Mouse (Mus musculus): Measurements from ENCODE around the gene Grap.

The Grap gene

DNA sequence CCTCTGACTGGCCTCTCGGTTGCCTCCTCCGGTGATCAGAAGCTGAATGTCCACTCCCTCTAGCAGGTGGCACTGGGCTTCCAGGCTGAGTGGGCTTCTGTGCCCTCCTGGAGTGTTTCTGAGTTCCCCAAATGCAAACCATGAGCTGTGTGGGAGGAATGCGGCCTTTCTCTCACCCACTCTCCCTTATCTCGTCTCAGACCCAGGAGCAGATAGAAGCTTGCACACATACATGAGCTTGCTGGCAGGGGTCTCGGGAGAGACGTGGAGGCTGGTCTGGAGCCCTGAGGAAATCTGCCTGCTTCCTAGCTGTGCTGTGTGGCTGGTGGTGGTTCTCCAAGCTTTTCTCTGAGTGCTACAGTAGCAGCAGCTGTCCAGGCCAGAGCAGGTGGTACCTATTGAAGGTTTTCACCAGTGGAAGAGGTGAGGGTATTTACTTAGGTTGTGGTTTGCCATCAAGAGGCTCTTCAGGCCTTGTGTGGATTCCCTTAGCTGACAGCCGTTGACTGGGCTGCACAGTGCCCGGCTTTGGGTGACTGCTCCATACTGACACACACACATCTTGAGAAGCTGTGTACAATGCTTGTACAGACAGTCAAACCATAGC, 32.2 kb downstream of the Grap start:
- no peak for DNase-seq

DNA sequence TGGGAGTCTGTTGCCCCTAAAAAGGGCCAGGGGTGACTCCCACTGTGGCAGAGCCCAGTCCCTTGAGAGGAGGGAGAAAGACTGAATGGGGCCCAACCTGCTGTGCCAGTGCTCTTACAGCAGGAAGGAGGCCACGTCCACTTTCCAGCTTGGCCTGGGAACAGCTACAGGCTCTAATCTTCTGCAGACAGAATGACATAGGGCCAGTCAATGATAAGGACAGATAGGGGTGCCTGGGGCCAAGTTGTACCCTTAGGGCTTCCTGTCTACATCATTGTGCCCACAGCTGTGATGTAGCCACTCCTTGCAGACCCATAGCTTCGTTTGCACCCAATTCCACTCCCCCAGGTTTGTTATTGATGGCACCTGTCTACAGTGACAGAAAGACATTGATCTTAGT, 33.1 kb downstream of the Grap start:
- no peak for DNase-seq

DNA sequence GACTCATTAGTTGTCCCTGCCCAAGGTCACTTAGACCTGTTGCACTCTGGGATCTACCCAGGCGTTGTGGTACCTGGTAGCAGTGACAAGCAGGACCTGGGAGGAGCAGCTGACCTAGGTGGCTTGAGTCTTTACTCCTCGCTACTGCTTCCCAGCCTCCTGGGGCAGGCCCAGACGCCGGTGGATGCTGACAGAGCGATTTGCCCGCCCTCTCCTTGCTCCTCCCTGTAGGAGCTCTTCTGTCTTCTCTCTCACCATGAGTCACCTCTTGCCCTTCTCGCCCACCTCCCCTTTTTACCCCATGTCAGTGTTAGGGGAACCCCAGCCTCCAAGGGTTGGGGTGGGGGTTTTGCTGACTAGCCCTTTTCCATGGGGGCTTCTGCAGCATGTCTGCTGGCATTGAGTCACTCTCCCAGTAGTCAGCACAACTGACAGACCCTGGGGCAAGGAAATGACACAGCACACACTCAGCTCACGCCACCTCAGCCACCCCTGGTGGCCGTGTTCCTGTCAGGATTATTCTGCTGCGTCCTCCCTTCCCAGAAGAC, 33.9 kb downstream of the Grap start:
- no peak for DNase-seq

DNA sequence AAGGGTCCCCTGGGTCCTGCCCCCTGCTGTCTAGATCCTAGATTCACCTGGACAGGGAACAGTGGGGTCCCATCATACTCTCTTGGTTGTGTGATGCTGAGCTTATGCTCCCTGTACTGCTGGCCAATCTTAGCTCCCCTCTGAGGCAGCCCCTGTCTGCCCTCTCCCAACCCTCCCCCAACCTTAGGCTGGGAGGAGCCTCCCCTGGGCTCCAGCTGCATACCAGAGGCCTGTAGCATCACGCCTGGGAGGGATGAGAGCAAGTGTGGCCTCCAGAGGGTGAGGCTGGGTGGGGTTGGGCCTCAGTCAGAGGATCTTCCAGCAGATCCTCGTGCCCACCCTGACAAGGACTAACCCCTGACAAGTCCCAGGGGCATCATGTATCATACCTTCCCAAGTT, 34.5 kb downstream of the Grap start:
- DNase-seq: no peak

DNA sequence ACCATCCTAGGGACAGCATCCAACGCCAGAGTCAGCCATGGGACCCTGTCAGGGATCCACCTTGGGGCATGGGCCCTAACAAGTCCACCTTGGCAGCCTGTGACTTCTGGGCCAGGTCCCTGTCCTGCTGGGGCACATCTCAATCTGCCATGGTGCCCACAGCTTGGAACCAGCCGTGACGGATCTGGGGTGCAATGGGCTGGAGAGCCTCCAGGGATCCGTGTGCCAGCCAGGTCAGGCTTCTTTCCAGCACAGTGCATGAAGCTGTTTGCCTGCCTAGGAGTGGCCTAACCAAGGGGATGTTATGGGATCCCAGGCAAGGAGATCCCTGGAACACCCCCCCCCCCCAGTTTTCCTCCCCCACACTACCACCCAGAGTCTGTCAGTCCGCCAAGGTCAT, 39.9 kb downstream of the Grap start:
- peak; percentile 72 to 79 for DNase-seq

DNA sequence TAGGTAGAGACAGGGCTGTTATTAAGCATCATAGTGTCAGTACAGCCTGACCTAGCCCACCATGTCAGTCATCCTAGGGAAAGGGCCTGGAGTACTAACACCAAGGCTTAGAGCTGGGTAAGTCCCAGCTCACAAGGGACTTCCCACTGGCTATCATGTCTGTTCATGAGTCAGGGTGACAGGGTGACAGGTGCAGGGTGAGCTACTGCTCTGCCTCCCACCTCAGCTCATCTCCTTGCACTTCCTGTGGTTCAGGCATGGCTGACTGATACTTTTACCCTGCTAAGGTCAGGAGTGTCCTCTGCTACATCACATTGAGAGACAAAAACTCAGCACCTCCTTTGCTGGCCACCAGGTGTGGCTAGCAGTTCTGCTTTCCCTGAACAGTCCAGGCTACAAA, 45.8 kb downstream of the Grap start:
- no peak for DNase-seq

DNA sequence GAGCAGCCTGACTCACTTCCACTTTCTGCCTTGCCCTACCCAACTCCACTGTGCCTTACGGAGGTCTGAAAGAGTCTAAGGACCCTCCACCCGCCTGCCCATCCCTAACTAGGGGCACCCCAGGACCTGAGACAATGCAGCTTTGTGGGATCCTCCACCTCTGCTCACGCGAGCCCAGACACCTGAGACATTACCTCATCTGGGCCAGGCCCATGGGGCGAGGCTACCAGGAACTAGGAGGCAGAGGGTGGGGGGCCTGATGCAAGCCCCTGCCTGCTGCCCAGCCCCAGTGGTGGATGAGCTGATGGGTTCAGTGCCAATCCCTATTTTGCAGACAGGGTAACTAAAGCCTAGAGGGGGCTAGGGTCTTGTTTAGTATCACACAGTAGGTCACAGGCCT, 46.4 kb downstream of the Grap start:
- no peak for DNase-seq

DNA sequence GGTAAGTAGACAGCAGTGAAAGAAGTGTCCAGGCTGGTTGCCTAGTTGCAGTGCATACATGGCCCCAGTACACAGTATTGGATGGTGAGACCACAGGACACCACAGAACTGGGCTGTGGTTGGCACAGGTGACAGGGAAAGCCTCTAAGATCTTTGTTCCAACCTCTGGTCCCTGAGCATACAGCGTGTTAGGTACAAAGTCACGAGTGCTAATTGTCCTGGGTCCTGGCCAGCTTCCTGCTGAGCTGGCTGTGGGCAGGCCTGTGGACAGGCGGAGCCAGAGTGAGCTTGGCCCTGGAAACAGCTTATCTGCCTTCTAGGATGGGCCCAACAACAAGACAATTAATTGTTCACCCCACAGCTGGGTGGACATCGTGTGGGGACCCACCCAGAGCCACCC, 46.9 kb downstream of the Grap start:
- peak; percentile 86 to 87 for DNase-seq

DNA sequence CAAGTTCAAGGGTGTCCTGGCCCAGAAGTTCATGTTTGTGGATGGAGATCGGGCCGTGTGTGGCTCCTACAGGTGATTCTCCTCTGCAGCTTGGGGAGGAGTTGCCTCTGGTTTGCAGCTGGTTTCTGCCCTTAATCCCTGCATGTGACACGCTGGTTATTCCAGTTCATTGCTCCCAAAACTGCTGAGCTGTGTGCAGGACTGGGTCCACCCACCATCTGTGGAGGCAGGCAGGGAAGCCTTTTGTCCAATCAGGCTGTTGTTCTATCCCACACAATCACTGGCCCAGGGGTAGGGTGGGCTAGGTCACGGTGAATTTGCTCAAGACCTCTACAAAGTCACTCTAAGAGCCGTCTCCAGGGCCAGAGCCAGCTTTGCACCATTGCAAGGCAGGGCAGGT, 48.6 kb downstream of the Grap start:
- DNase-seq: no peak

DNA sequence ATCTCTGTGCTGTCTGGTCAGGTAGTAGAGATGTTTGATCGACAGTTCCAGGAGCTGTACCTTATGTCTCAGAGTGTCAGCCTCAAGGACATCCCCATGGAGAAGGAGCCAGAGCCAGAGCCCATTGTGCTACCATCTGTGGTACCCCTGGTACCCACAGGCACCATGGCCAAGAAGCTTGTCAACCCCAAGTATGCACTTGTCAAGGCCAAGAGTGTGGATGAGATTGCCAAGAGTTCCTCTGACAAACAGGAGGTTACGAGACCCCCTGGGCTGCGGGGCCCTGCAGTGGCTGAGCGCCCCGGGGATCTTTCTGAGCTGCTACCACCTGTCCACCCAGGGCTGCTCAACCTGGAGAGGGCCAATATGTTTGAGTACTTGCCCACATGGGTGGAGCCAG, 49.4 kb downstream of the Grap start:
- DNase-seq: peak; percentile 75 to 82

DNA sequence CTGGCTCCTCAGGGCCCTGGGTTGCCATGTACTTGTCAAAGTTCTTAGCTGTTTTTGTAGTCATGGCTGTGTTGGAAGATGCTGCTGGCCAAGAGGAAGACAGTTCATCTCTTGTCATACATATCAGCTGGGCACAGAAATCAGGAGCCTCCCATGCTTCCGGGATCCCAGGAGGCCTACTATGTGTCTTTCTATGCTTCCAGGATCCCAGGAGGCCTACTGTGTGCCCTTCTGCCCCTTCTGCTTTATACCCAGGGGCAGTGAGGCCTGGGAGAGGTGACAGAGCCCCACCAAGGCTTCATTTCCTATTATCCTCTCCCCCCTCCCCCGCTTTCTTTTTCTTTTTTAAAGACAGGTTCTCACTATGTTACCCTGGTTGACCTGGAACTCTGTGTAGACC, 52.5 kb downstream of the Grap start:
- no peak for DNase-seq

DNA sequence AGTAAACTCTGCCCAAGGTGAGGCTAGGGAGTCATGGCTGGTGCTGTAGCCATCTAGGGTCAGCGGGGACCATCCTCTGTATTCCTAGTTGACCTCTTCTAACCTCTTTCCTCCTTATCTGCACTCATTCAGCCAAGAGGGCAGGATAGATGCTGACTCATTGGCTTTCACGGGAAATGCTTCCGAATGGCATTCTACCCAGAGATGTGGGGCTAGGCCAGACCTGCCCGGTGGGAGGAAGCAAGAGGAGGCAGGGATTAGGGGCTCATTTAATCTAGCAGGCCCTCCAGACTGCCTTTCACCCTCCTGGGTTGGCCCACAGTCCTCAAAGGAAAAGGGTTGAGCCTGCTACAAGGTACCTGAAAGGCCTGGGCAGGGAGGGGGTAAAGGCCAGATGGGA, 53.2 kb downstream of the Grap start:
- no peak for DNase-seq

DNA sequence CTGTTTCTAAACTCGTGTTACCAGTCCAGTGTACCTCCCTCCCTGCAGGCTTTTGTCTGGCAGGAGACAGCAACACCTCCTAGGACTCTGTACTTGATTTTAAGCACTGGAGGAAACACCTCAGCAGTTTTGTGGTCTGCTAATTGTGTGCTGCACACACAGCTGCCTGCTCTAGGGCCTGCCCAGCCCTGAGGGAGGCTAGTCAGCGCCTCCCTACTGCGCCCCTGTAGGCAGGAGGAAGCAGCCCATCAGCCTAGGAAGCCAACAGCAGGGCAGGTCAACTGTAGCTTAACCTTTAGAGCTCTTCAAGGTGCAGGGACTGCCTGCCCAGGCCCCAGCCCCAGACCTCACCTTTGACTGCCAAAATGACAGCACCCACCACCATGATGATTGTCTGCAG, 55.9 kb downstream of the Grap start:
- no peak for DNase-seq

DNA sequence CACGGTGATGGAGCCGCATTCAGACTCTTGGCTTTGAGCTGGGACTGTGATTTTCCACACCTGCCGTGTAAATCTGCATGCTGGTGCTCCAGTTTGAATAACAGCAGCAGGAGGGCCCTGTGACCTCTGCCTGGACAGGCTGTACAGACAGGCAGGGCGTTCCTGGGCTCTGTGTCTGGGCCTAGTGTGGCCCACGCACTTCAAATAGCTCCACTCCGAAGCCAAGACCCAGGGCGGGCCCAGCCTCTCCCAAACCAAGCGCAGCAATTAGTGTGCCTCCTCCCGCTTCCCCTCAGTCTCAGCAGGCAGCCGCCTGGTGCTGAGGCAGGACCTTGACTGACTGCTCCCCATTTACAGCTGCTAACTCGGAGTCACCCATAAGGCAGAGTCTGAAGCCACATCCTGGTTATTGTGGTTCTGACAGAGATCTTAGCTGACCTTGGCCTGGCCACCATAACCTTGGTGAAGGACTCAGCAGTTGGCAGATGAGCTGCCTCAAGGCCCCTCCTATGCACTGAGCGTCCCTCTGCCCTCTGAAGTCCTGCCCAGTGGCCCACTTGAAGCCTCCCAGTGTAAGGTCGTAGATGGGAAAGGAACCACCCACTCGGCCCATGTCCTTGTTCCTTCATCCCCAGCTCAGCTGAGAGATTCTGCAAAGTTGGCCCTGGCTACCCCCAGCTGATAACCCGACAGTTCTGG, 60.2 kb downstream of the Grap start:
- DNase-seq: no peak

DNA sequence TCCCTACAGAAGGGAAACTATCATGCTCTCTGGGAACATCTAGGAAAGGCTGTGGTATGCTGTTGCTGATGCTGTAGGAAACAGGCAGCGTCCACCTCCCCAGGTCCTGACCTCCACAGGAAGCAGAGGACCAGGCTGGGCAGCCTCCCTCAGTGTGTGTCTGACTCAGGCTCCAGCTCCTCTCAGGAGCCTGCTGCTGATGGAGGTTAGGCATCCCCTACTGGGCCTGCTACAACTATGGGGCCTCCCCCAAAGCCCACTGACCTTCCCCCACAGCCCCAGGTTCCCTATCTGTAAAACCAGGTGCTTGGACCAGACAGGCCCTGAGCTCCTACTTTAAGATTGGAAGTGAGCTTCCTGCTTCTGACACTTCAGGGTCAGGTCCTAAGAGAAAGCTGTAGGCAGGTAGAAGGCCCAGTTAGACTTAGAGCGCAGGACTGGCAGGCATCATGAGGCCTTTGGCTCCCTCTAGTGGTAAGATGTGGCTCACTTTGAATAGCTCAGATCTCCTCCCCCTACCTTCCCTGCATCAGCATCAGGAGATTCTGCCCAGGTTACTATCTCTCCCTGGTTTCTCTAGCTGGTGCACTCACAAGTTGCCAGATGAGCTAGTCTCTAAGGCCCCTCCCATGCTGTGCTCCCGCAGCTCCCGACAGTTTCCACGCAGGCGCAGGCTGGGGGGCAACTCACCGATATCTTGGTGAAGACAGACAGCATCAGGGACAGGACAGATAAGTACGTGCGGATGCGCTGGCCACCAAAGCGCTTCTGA, 61.5 kb downstream of the Grap start:
- peak; percentile 89 to 94 for DNase-seq

DNA sequence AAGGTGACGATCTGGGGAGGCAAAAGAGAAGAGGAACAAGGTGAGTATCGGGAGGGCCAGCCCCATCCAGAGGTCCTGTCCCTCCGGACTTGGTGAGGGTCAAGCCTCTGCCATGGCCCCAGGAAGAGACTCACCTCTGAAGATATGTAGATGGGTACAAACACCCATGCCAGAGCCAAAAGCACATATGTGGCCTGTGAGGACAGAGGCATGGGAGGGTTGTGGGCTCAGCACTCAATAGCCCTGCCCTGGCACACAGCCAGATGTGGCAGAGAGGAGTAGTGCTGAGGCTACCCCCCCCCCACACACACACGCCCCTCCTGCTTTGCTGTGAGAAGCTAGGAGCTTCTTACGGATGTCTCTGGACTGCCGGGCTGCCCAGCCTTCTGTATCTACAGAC, 62.1 kb downstream of the Grap start:
- DNase-seq: peak; percentile 51 to 60

DNA sequence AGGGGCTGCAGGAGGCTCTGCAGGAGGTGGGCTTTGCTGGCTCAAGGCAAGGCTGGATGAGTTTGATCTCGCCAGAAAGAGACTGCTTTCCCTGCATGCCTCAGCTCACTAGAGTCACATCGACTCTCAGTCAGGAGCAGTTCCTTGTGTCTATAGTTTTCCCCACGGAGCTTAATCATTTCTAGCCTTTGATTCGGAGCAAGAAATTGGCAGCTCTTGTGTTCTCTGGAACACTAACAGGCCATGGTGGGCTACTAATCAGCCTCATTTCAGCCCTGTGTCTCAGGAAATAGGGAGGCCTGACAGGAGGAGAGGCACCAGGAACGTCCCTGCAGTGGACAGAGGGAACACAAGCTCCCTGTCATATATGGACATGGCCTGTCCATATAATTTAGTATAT, 64.9 kb downstream of the Grap start:
- no peak for DNase-seq

DNA sequence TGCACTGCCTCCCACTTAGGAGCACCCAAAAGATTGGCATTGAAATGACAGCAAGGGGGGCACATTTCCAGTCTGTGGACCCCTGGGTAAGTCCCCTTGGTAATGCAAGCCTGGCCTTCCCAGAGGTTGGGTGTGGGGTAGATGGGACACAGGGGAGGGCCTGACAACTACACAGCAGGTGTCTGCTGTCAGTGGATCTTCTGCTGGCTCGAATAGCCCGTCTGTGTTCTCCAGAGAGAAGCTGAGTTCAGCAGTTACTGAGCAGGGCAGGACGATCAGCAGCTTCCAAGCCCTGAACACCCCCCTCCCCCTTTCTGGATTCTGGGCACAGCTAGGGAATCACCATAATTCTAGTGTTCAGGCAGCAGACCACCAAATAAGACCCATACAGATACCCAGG, 66.3 kb downstream of the Grap start:
- no peak for DNase-seq

DNA sequence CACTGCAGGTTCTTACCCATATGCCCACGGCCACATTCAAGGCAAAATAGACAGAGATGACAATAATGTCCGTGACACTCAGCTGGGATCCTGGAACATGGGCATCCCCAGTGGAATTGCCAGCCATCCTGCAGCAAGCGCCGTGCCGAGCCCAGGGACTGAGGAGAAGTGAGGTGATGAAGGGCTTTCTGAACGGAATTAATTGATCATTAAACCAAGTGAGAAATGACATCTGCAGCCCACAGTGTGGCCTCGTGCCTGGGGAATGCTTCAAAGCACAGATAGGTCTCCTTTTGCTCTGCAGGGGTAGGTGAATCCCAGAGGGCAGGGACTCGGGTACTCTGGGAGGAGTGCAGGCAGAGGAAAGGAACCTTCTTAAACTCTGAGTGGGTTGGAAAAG, 66.8 kb downstream of the Grap start:
- DNase-seq: no peak

DNA sequence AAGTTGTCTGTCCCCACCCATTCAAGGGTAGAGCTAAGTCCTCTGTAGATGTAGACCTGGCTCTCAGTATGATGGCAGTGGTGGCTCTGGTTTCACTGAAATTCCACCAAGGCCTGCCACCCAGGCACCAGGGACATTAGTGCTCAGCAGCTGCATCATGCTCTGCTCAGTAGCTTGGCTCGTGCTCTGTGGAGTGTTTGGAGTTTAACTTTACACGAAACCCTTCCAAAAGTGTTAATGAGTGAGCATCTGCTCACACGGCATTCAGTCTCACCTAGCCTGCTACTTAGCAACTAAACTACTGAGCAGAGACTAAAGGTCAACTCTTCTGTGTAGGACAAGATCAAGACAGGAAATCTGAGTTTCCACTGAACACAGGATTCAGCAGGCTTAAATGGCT, 67.6 kb downstream of the Grap start, which contains the start of gene Slc5a10:
Slc5a10 (minus strand) TSS at position 191 of the 400 bp plus-strand sequence.
- DNase-seq: no peak

DNA sequence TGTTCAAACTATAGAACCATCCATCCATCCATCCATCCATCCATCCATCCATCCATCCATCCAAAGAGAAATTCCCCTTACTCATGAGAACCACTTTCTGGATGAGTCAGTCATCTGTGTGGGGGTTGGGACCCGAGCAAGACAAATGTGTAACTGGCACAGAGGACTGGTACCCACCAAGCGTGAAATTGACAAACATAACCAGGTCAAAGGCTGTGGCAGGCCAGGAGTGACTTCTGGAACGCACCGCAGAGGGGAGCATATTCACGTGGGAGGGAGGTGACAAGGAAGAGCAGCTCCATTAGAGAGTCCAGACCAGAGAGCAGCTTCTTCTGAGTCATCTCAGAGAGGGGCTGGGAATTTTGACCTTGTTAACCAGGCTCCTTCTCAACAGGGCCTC, 69.0 kb downstream of the Grap start:
- DNase-seq: no peak

All from cerebellum, postnatal 10 days (tissue).